Mouse (Mus musculus): ENCODE data around the gene Cd63. TPM values are rescaled to one million over a fixed set of nuclear protein-coding genes. Genes with fewer than 3 reads are reported as not detected.

Gene Cd63
- polyA plus RNA-seq, 2 experiments, result 29.6 to 85.0 TPM

DNA sequence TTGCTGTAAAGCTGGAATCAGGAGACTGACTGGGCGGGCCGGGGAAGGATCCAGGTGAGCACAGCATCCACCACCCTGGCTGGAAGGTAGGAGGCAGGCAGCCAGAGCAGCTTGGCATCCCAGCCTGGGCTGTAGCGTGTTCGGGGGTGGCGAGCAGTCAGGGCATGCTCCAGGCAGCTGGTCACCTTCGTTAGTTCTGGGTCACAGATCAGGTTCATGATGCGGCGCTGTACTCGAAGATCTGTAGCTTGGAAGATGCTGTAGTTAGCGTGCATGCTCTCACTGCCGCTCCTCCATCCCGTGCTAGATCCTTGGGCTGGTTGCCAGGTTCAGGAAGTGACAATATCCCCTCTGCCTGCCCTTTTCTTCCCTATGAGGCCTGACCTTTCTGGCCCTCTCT is 12.9 kb downstream of the Cd63 start:
- no peak overlapping the region for H3K4me2 ChIP-seq (ENCODE audit: low read depth)
- no peak overlapping the region for H3K4me3 ChIP-seq (ENCODE audit: insufficient read depth in 1 of 2, low read depth in 2 of 2, low read length in 2 of 2)
- no peak overlapping the region for H3K9ac ChIP-seq (replicated peaks)
- DNase-seq (ENCODE audit: low read depth in 3 of 3, low spot score in 3 of 3) (no peak), ATAC-seq (ENCODE audit: insufficient read depth) (no peak)
- peaks cover 23% of the 10 kb centered on the region for H3K27me3 ChIP-seq (ENCODE audit: control insufficient read depth, insufficient read depth, low read length)
- peaks cover 0 to 3% of the 10 kb centered on the region in 2 experiments; a peak in 1 of 4 replicates for H3K4me1 ChIP-seq (replicated peaks; ENCODE audit: control insufficient read depth in 2 of 2, insufficient read depth in 2 of 2, low read length in 1 of 2)
- no peaks in the 10 kb centered on the region for H3K36me3 ChIP-seq (replicated peaks; ENCODE audit: control insufficient read depth, insufficient read depth, low read depth)
- no peak for TF ChIP-seq EP300 (IDR thresholded peaks at IDR 0.05; ENCODE audit: low read depth)
- 70% methylated on average over 12 of the region's 12 CpGs for WGBS (ENCODE audit: insufficient replicate concordance)
- no peaks in the 10 kb centered on the region for H3K9me3 ChIP-seq (ENCODE audit: control insufficient read depth, low read length)
- no peak overlapping the region for H3K27ac ChIP-seq

DNA sequence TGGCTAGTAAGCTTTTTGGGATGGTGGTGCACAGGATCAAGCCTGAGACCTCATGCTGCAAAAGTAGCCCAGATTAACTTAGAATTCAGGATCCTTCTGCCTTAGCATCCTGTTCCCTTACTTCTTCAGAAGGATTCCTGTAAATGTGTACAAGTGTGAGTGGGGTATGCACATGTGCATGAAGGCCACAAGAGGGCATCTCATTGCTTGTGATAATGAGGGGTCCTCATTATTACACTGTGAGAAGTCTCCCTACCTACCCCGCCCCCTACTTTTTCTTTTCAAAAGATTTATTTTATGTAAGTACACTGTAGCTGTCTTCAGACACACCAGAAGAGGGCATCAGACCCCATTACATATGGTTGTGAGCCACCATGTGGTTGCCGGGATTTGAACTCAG is 14.8 kb downstream of the Cd63 start:
- no peak overlapping the region for H3K4me3 ChIP-seq (ENCODE audit: insufficient read depth in 1 of 2, low read depth in 2 of 2, low read length in 2 of 2)
- peaks cover 4% of the 10 kb centered on the region for H3K27me3 ChIP-seq (ENCODE audit: control insufficient read depth, insufficient read depth, low read length)
- TF ChIP-seq CTCF (IDR thresholded peaks at IDR 0.05; ENCODE audit: low read depth) (no peak; the same call in 1 of the 2 replicates), EP300 (IDR thresholded peaks at IDR 0.05; ENCODE audit: low read depth) (no peak)
- no peak for DNase-seq (ENCODE audit: low read depth in 3 of 3, low spot score in 3 of 3)
- no peak overlapping the region for H3K4me2 ChIP-seq (ENCODE audit: low read depth)
- 68% methylated on average over 2 of the region's 2 CpGs for WGBS (ENCODE audit: insufficient replicate concordance)
- no peaks in the 10 kb centered on the region for H3K9me3 ChIP-seq (ENCODE audit: control insufficient read depth, low read length)
- H3K36me3 ChIP-seq (replicated peaks; ENCODE audit: control insufficient read depth, insufficient read depth, low read depth), result no peaks in the 10 kb centered on the region
- H3K9ac ChIP-seq (replicated peaks), result no peak overlapping the region
- peaks cover 0 to 3% of the 10 kb centered on the region in 2 experiments; a peak in 1 of 4 replicates for H3K4me1 ChIP-seq (replicated peaks; ENCODE audit: control insufficient read depth in 2 of 2, insufficient read depth in 2 of 2, low read length in 1 of 2)
- ATAC-seq (ENCODE audit: insufficient read depth), result no peak
- H3K27ac ChIP-seq, result no peak overlapping the region

DNA sequence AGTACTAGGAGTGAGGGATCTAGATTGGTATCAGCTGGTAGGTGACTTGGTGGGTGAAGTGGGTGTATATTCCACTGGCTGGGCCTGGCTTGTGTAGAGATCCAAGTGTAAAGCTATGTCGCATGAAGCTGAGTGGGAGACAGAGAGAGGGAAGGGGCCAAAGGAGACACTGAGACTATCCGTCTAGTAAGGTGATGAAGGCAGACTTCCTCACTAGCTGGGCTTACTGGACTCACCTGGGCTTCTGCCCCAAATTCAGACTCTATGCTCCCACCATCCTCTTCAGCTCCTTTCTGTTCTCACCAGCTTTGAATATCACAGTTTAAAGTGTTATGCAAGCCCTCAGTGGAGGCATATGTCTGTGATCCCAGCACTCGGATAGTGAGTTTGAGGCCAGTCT is 15.9 kb downstream of the Cd63 start:
- no peaks in the 10 kb centered on the region for H3K27me3 ChIP-seq (ENCODE audit: control insufficient read depth, insufficient read depth, low read length)
- DNase-seq (ENCODE audit: low read depth in 3 of 3, low spot score in 3 of 3), result no peak
- no peak overlapping the region for H3K4me3 ChIP-seq (ENCODE audit: insufficient read depth in 1 of 2, low read depth in 2 of 2, low read length in 2 of 2)
- no peak for TF ChIP-seq CTCF (IDR thresholded peaks at IDR 0.05; ENCODE audit: low read depth)
- no peak for TF ChIP-seq EP300 (IDR thresholded peaks at IDR 0.05; ENCODE audit: low read depth)
- WGBS (ENCODE audit: insufficient replicate concordance), result 76% methylated on average over 3 of the region's 3 CpGs
- no peaks in the 10 kb centered on the region for H3K4me1 ChIP-seq (replicated peaks; ENCODE audit: control insufficient read depth in 2 of 2, insufficient read depth in 2 of 2, low read length in 1 of 2)
- no peaks in the 10 kb centered on the region for H3K36me3 ChIP-seq (replicated peaks; ENCODE audit: control insufficient read depth, insufficient read depth, low read depth)
- no peak overlapping the region for H3K9ac ChIP-seq (replicated peaks)
- H3K9me3 ChIP-seq (ENCODE audit: control insufficient read depth, low read length), result no peaks in the 10 kb centered on the region
- no peak overlapping the region for H3K27ac ChIP-seq
- no peak overlapping the region for H3K4me2 ChIP-seq (ENCODE audit: low read depth)
- no peak for ATAC-seq (ENCODE audit: insufficient read depth)

DNA sequence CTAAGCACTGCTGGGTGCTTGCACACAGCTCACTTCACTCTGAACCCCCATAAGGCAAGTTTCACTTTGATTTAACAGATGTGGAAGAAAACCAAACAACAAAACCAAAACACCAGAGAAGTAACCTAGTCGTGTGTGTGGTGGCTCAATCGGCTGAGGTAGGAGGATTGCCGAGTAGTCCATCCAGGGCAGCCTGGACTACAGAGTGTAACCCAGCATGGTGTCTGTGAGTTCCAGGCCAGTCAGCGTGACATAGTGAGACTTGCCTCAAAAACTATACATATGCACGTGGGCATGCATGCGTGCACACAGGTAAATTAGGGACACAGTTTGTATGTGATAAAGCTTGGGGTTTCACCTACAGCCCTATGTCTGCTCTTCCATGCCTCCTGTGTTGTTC is 16.6 kb downstream of the Cd63 start:
- 71% methylated on average over 6 of the region's 6 CpGs for WGBS (ENCODE audit: insufficient replicate concordance)
- Histone ChIP-seq H3K9me3 (ENCODE audit: control insufficient read depth, low read length) (no peaks in the 10 kb centered on the region), H3K27me3 (ENCODE audit: control insufficient read depth, insufficient read depth, low read length) (no peaks in the 10 kb centered on the region), H3K9ac (replicated peaks) (no peak overlapping the region), H3K27ac (no peak overlapping the region), H3K4me2 (ENCODE audit: low read depth) (no peak overlapping the region), H3K4me3 (ENCODE audit: insufficient read depth in 1 of 2, low read depth in 2 of 2, low read length in 2 of 2) (no peak overlapping the region), H3K36me3 (replicated peaks; ENCODE audit: control insufficient read depth, insufficient read depth, low read depth) (no peaks in the 10 kb centered on the region), H3K4me1 (replicated peaks; ENCODE audit: control insufficient read depth in 2 of 2, insufficient read depth in 2 of 2, low read length in 1 of 2) (peaks cover 3 to 7% of the 10 kb centered on the region in 2 experiments; a peak in 2 of 4 replicates)
- no peak for TF ChIP-seq EP300 (IDR thresholded peaks at IDR 0.05; ENCODE audit: low read depth)
- TF ChIP-seq CTCF (IDR thresholded peaks at IDR 0.05; ENCODE audit: low read depth), result no peak
- DNase-seq (ENCODE audit: low read depth in 3 of 3, low spot score in 3 of 3), result no peak
- ATAC-seq (ENCODE audit: insufficient read depth), result no peak

DNA sequence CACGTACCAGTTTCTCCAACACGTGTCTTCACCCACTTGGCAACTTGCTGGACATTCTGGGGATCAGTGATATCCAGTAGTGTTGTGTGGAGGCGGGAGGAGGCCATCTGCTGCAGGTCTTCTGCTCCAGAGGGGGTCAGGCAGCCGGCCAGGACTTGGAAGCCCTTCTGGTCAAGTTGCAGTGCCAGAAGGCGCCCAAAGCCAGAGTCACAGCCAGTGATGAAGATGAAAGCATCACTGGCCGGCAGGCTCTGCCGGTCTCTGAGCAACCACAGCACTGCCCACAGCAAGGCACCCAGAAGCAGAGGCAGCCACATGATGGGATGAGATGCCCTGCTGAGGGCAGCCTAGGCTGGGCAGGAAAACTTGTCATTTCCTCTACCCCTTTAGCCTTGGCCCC is 17.5 kb downstream of the Cd63 start:
- H3K36me3 ChIP-seq (replicated peaks; ENCODE audit: control insufficient read depth, insufficient read depth, low read depth), result no peaks in the 10 kb centered on the region
- DNase-seq (ENCODE audit: low read depth in 3 of 3, low spot score in 3 of 3), result no peak
- H3K9me3 ChIP-seq (ENCODE audit: control insufficient read depth, low read length), result no peaks in the 10 kb centered on the region
- H3K27ac ChIP-seq, result no peak overlapping the region
- no peak overlapping the region for H3K4me3 ChIP-seq (ENCODE audit: insufficient read depth in 1 of 2, low read depth in 2 of 2, low read length in 2 of 2)
- no peak for TF ChIP-seq CTCF (IDR thresholded peaks at IDR 0.05; ENCODE audit: low read depth)
- TF ChIP-seq EP300 (IDR thresholded peaks at IDR 0.05; ENCODE audit: low read depth), result no peak
- H3K9ac ChIP-seq (replicated peaks), result no peak overlapping the region
- no peak for ATAC-seq (ENCODE audit: insufficient read depth)
- H3K4me1 ChIP-seq (replicated peaks; ENCODE audit: control insufficient read depth in 2 of 2, insufficient read depth in 2 of 2, low read length in 1 of 2), result peaks cover 7 to 11% of the 10 kb centered on the region in 2 experiments; a peak in 2 of 4 replicates
- H3K27me3 ChIP-seq (ENCODE audit: control insufficient read depth, insufficient read depth, low read length), result no peaks in the 10 kb centered on the region
- peak overlapping the region; percentile 23; the same call in 1 of the 2 replicates for H3K4me2 ChIP-seq (ENCODE audit: low read depth)
- 63% methylated on average over 7 of the region's 7 CpGs for WGBS (ENCODE audit: insufficient replicate concordance)

All from liver, embryonic 14.5 days (tissue).